ENCODE assay signal across 12 mouse cellular contexts in genomic region chr5:17876637-17877036, GRCm38 (mm10). TPM values are rescaled to one million over a fixed set of nuclear protein-coding genes. Genes with fewer than 3 reads are reported as not detected.
DNase-seq lines count a peak whose midpoint lies in the region; ATAC-seq and TF ChIP-seq lines count a peak whose summit lies in the region.
"Had no signal": no experiment of that assay in that cellular context is flagged by ENCODE, and none has a peak within 500 bp of the region (broad histone marks: within the 10 kb centered on the region; RNA-seq: fewer than 3 reads in every experiment).

No protein-coding gene starts in this region.

- WGBS in heart, postnatal 0 days: 50% methylated on average over 3 of the region's 3 CpGs
- 17% methylated on average over 3 of the region's 3 CpGs for WGBS in lung, postnatal 0 days

- H3K27me3 ChIP-seq in heart, postnatal 0 days (ENCODE audit: control insufficient read depth, insufficient read depth, low read length): no peaks in the 10 kb centered on the region
- no peaks in the 10 kb centered on the region for H3K27me3 ChIP-seq in lung, postnatal 0 days (replicated peaks; ENCODE audit: insufficient read depth, low read length)
- H3K27me3 ChIP-seq: liver, embryonic 12.5 days had no signal

- peak; percentile 79 for DNase-seq in gastrocnemius, adult 18-20 months (ENCODE audit: low spot score)
- DNase-seq in gastrocnemius, postnatal 14 days: no peak
- DNase-seq in adipocyte (ENCODE audit: low spot score): peak; percentile 91
- peak; percentile 82 for DNase-seq in heart, postnatal 0 days (ENCODE audit: low spot score)
- DNase-seq in lung, postnatal 0 days (ENCODE audit: low spot score): peak; percentile 94
- DNase-seq in left cerebral cortex, postnatal 10 days (ENCODE audit: extremely low spot score in 1 of 2, low spot score in 2 of 2): no peak
- DNase-seq in thymus, postnatal 25 days: no peak
- DNase-seq: cerebellum, postnatal 25 days; right cerebral cortex, postnatal 4 days had no signal

- intact Hi-C loops in gastrocnemius, postnatal 14 days (cut with DNase I; ENCODE audit: low total_unique reads): no loop called here
- intact Hi-C loops in left cerebral cortex, postnatal 10 days (cut with DNase I): no loop called here

- no peak overlapping the region for H3K4me3 ChIP-seq in heart, postnatal 0 days (ENCODE audit: low read depth, low read length)
- no peak overlapping the region for H3K4me3 ChIP-seq in lung, postnatal 0 days (ENCODE audit: low read depth, low read length)
- H3K4me3 ChIP-seq: liver, embryonic 12.5 days had no signal

- H3K27ac ChIP-seq in heart, postnatal 0 days (ENCODE audit: low read depth): peak overlapping the region; percentile 83
- peak overlapping the region; percentile 27 for H3K27ac ChIP-seq in lung, postnatal 0 days (ENCODE audit: low read length)
- H3K27ac ChIP-seq: liver, embryonic 12.5 days had no signal

- H3K9me3 ChIP-seq in heart, postnatal 0 days (replicated peaks; ENCODE audit: control insufficient read depth, low read length): no peaks in the 10 kb centered on the region
- no peaks in the 10 kb centered on the region for H3K9me3 ChIP-seq in lung, postnatal 0 days (ENCODE audit: low read length)
- H3K9me3 ChIP-seq: liver, embryonic 12.5 days had no signal

- H3K4me2 ChIP-seq in heart, postnatal 0 days (ENCODE audit: low read depth, low read length): peak overlapping the region; percentile 10; the same call in 1 of the 2 replicates
- 0 out of 2 replicates have a peak overlapping the region, but pooled peaks have one; percentile 1 for H3K4me2 ChIP-seq in lung, postnatal 0 days (replicated peaks; ENCODE audit: low read depth, low read length)
- H3K4me2 ChIP-seq: liver, embryonic 12.5 days had no signal

- peaks cover 22% of the 10 kb centered on the region for H3K4me1 ChIP-seq in heart, postnatal 0 days (ENCODE audit: control insufficient read depth, insufficient read depth)
- peaks cover 6% of the 10 kb centered on the region; the same call in 1 of the 2 replicates for H3K4me1 ChIP-seq in lung, postnatal 0 days (ENCODE audit: insufficient read depth, low read depth, low read length)
- H3K4me1 ChIP-seq: liver, embryonic 12.5 days had no signal

- no peak for TF ChIP-seq CTCF in heart, postnatal 0 days (IDR thresholded peaks at IDR 0.05; ENCODE audit: low read depth)
- no peak for TF ChIP-seq CTCF in lung, postnatal 0 days (IDR thresholded peaks at IDR 0.05)

- no peak overlapping the region for H3K9ac ChIP-seq in heart, postnatal 0 days (replicated peaks; ENCODE audit: low read depth, low read length)
- H3K9ac ChIP-seq in lung, postnatal 0 days (replicated peaks; ENCODE audit: low read depth): no peak overlapping the region
- H3K9ac ChIP-seq: liver, embryonic 12.5 days had no signal

- ATAC-seq in heart, postnatal 0 days (ENCODE audit: insufficient read depth, low read depth): peak; percentile 42; the same call in 1 of the 2 replicates
- ATAC-seq in lung, postnatal 0 days: peak; percentile 87
- ATAC-seq in inflammation-experienced regulatory T-cells, adult 6 months: no peak
- ATAC-seq: forebrain, embryonic 16.5 days had no signal

- no peaks in the 10 kb centered on the region for H3K36me3 ChIP-seq in heart, postnatal 0 days (replicated peaks; ENCODE audit: control insufficient read depth, insufficient read depth, low read length)
- no peaks in the 10 kb centered on the region for H3K36me3 ChIP-seq in lung, postnatal 0 days (ENCODE audit: insufficient read depth, low read length)
- H3K36me3 ChIP-seq: liver, embryonic 12.5 days had no signal

- TF ChIP-seq EP300 in heart, postnatal 0 days (IDR thresholded peaks at IDR 0.05; ENCODE audit: low read depth): peak; percentile 78; the same call in 1 of the 2 replicates
- TF ChIP-seq EP300 in lung, postnatal 0 days (IDR thresholded peaks at IDR 0.05): peak; percentile 98

RNA-seq across cellular contexts. Expression of gene Cd36, which starts 12.0 kb away (rescaled TPM):
- 100 to 1,000 TPM; 250 to 344 TPM for total RNA-seq in gastrocnemius, adult 18-20 months (2021)
- 100 to 1,000 TPM; 272 to 471 TPM for total RNA-seq in gastrocnemius, postnatal 14 days (2021)
- 373 and 526 TPM in 2 replicates for total RNA-seq in heart, postnatal 0 days (2014; rRNA removed; ENCODE audit: low replicate concordance)
- 601 and 603 TPM in 2 replicates for polyA plus RNA-seq in heart, postnatal 0 days (2015; fragmentation: Nextera tagmentation; extraction: Ambion mirVana)
- 448 and 458 TPM in 2 replicates for polyA plus RNA-seq in lung, postnatal 0 days (2015; fragmentation: Nextera tagmentation; extraction: Ambion mirVana)
- 1 to 10 TPM; 3.5 to 3.8 TPM for total RNA-seq in left cerebral cortex, postnatal 10 days (2021)
- polyA plus RNA-seq in inflammation-experienced regulatory T-cells, adult 6 months (2017; shearing (Covaris generic)): under 1 TPM in 2 of 3 experiments, not detected in 1; 0.21 to 0.85 TPM

Comparison
In these comparisons a context has a peak if more than half of its experiments do, and no peak if none do; other contexts are left out.
1. DNase-seq: peak in gastrocnemius, adult 18-20 months (single experiment), adipocyte (single experiment), heart, postnatal 0 days (single experiment) and lung, postnatal 0 days (single experiment); none in gastrocnemius, postnatal 14 days (single experiment), left cerebral cortex, postnatal 10 days (0 of 2) and thymus, postnatal 25 days (single experiment).
2. RNA of gene Cd36, which starts 12.0 kb away (total RNA-seq): 373 to 526 TPM in heart, postnatal 0 days, 272 to 471 TPM in gastrocnemius, postnatal 14 days and 250 to 344 TPM in gastrocnemius, adult 18-20 months; 3.5 to 3.8 TPM in left cerebral cortex, postnatal 10 days; every median in the first group is over 10 times any median in the second.